Mouse (Mus musculus) lung, adult 2 months (tissue): ENCODE results near the gene Gpr162.

Experiments
- CTCF ChIP-seq: fragments of 200-500 bp; IDR thresholded peaks from 2 replicates; pipeline ENCODE4 v1.5.1; 2011; ENCODE audit warnings: mild to moderate bottlenecking, low read length, control low read depth; ENCODE audit not compliant: insufficient read depth
- POLR2A ChIP-seq: fragments of 200-500 bp; IDR thresholded peaks from 2 replicates; pipeline ENCODE4 v1.6.1; 2011; ENCODE audit warnings: low read depth, mild to moderate bottlenecking, control low read depth, low read length, borderline replicate concordance; ENCODE audit errors: extremely low read depth

DNA sequence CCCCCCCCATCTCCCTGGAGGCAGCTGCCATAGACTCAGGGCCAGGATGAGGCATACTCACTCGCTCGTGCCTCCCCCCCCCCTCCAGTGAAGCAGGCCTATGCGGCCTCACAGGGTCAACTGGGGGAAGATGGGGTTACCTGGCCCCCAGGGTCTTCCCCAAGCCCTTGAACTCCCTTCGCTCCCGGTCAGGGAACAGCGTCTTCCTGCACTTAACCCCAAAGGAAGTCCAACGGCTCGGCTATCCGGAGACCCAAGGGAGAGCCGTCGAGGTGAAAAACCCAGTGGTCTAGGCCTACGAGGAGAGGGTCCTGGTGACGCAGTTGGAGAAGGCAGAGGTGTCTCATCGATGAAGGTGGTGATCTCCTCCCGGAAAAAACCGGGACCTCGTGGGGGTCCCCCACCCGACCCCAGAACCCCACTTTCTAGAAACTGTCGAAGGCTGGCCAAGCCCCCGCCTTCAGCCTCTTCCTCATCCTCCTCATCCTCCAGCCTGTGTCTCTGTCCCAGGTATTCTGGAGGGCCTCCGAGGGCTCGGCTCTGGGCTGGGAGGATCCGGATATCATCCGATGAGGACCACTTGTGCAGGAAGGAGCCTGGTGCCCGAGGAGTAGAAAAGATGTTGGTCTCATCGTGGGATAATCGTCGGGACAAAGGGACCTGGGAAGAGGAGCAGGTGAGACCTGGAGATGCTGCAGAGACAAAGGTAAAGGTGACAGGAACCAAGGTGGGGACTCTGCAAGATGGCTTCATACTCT, 5.0 kb downstream of the Gpr162 start:
- TF ChIP-seq CTCF = no peak
- TF ChIP-seq POLR2A = no peak
